ENCODE assay signal across 8 mouse cellular contexts in the genomic region with DNA sequence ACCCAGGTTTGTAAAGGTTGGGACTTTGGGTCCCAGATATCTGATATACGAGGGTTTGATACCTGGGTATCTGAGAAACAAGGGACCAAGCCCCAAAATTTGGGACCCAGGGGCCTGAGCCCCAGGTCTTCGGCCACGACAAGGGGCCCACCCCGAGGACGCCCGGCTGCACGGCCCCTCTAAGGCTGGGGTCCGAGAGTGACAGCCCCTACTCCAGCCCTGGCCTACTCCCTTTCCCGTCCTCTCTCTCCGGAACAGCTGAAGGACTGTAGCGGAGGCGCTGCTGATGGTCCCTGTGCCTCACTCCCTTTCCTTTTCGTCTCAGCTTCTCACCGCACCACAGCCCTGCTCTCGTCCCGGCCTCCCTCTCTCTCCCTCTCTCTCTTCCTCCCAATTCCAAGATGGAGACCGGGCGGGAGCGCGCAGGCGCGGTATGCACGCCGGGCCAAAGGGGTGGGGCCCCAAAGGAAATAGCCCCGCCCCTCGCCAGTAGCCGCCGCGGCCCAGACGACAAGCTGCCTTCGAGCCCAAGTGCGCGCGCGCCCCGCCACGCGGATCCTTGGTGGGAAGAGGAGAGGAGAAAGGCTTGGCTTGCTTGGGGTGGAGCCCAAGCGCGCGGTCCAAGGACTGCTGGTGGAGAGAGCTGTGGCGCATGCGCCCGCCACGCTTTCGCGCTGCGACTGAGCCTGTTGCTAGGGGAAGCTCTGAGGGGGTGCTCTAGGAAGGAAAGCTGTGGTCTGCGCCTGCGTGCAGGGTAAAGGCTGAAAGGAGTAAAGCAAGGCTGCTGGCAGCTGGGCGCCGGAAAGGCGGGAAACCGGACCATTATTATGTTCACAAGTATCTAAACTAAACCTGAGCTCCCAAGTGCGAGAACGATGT. TPM values are rescaled to one million over a fixed set of nuclear protein-coding genes. Genes with fewer than 3 reads are reported as not detected.
DNase-seq lines count a peak whose midpoint lies in the region; ATAC-seq lines count a peak whose summit lies in the region.

TSS of gene Taok2 (minus strand) at position 418 of the 879 bp plus-strand sequence.

- H3K9ac ChIP-seq in forebrain, embryonic 11.5 days (ENCODE audit: low read length): peak within 1 kb of the TSS; percentile 89
- peak within 1 kb of the TSS; percentile 94 for H3K9ac ChIP-seq in heart, embryonic 16.5 days (ENCODE audit: low read length)
- peak within 1 kb of the TSS; percentile 92 for H3K9ac ChIP-seq in liver, embryonic 15.5 days
- peak within 1 kb of the TSS; percentile 87 for H3K9ac ChIP-seq in neural tube, embryonic 12.5 days

- ATAC-seq in forebrain, embryonic 11.5 days (replicated peaks; ENCODE audit: low FRiP score): peak; percentile 98
- peak; percentile 96 for ATAC-seq in heart, embryonic 16.5 days (replicated peaks; ENCODE audit: extremely low read depth, insufficient read depth, low FRiP score)
- ATAC-seq in liver, embryonic 15.5 days (ENCODE audit: insufficient read depth): peak; percentile 96
- peak; percentile 96 for ATAC-seq in neural tube, embryonic 12.5 days (ENCODE audit: low FRiP score, low read depth)

- H3K9me3 ChIP-seq in forebrain, embryonic 11.5 days (ENCODE audit: control insufficient read depth, low read length): no peaks in the 10 kb centered on the region
- H3K9me3 ChIP-seq in heart, embryonic 16.5 days (replicated peaks; ENCODE audit: control insufficient read depth, low read length): no peaks in the 10 kb centered on the region
- H3K9me3 ChIP-seq in liver, embryonic 15.5 days (replicated peaks): no peaks in the 10 kb centered on the region
- no peaks in the 10 kb centered on the region for H3K9me3 ChIP-seq in neural tube, embryonic 12.5 days

- peak; percentile 89 to 91 for DNase-seq in CD8-positive naive resting alpha-beta T cell, adult 2 months (ENCODE audit: low read depth in 2 of 2, low spot score in 2 of 2)
- DNase-seq in c-Kit-positive CD71-negative TER-119-negative erythroid progenitor cells, embryonic 14.5 days (ENCODE audit: low read depth): peak; percentile 94
- peak; percentile 100 for DNase-seq in forebrain, embryonic 11.5 days (ENCODE audit: low spot score)
- peak; percentile 99 for DNase-seq in kidney, postnatal 36 days
- DNase-seq in telencephalon, adult 2 months (ENCODE audit: low read depth, low spot score): peak; percentile 98

- peak within 1 kb of the TSS; percentile 78 for H3K4me3 ChIP-seq in forebrain, embryonic 11.5 days (ENCODE audit: low read depth, low read length)
- H3K4me3 ChIP-seq in heart, embryonic 16.5 days (ENCODE audit: low read length): peak within 1 kb of the TSS; percentile 91
- peak within 1 kb of the TSS; percentile 91 for H3K4me3 ChIP-seq in liver, embryonic 15.5 days (replicated peaks)
- H3K4me3 ChIP-seq in neural tube, embryonic 12.5 days: peak within 1 kb of the TSS; percentile 74

- peaks cover 3% of the 10 kb centered on the region; the same call in 1 of the 2 replicates for H3K36me3 ChIP-seq in forebrain, embryonic 11.5 days (ENCODE audit: control insufficient read depth, insufficient read depth, low read length)
- peaks cover 8% of the 10 kb centered on the region for H3K36me3 ChIP-seq in heart, embryonic 16.5 days (ENCODE audit: control insufficient read depth, insufficient read depth)
- H3K36me3 ChIP-seq in liver, embryonic 15.5 days (replicated peaks): peaks cover 16% of the 10 kb centered on the region
- peaks cover 11% of the 10 kb centered on the region for H3K36me3 ChIP-seq in neural tube, embryonic 12.5 days

- WGBS in forebrain, embryonic 11.5 days: under 1% methylated on average over 55 of the region's 56 CpGs
- WGBS in heart, embryonic 16.5 days: under 1% methylated on average over 56 of the region's 56 CpGs
- WGBS in liver, embryonic 15.5 days (ENCODE audit: insufficient replicate concordance): under 1% methylated on average over 56 of the region's 56 CpGs
- WGBS in neural tube, embryonic 12.5 days: under 1% methylated on average over 56 of the region's 56 CpGs

- peak within 1 kb of the TSS; percentile 100 for H3K4me2 ChIP-seq in forebrain, embryonic 11.5 days (ENCODE audit: low read depth, low read length, severe bottlenecking)
- H3K4me2 ChIP-seq in heart, embryonic 16.5 days (ENCODE audit: low read depth, low read length): peak within 1 kb of the TSS; percentile 97
- peak within 1 kb of the TSS; percentile 91 for H3K4me2 ChIP-seq in liver, embryonic 15.5 days
- peak within 1 kb of the TSS; percentile 100 for H3K4me2 ChIP-seq in neural tube, embryonic 12.5 days (replicated peaks)

- peak within 1 kb of the TSS; percentile 85 for H3K27ac ChIP-seq in forebrain, embryonic 11.5 days (ENCODE audit: low read depth, low read length)
- H3K27ac ChIP-seq in heart, embryonic 16.5 days (ENCODE audit: low read length): peak within 1 kb of the TSS; percentile 97
- H3K27ac ChIP-seq in liver, embryonic 15.5 days (replicated peaks): peak within 1 kb of the TSS; percentile 92
- H3K27ac ChIP-seq in neural tube, embryonic 12.5 days: peak within 1 kb of the TSS; percentile 90

- H3K4me1 ChIP-seq in forebrain, embryonic 11.5 days (replicated peaks; ENCODE audit: control insufficient read depth, insufficient read depth, low read length): peaks cover 15% of the 10 kb centered on the region
- peaks cover 20% of the 10 kb centered on the region for H3K4me1 ChIP-seq in heart, embryonic 16.5 days (ENCODE audit: control insufficient read depth, insufficient read depth, low read length)
- peaks cover 51% of the 10 kb centered on the region for H3K4me1 ChIP-seq in liver, embryonic 15.5 days (replicated peaks)
- H3K4me1 ChIP-seq in neural tube, embryonic 12.5 days: peaks cover 27% of the 10 kb centered on the region

- no peaks in the 10 kb centered on the region for H3K27me3 ChIP-seq in forebrain, embryonic 11.5 days (ENCODE audit: control insufficient read depth, insufficient read depth, low read length)
- H3K27me3 ChIP-seq in heart, embryonic 16.5 days (ENCODE audit: control insufficient read depth, insufficient read depth, low read length): no peaks in the 10 kb centered on the region
- H3K27me3 ChIP-seq in liver, embryonic 15.5 days: no peaks in the 10 kb centered on the region
- H3K27me3 ChIP-seq in neural tube, embryonic 12.5 days (replicated peaks): no peaks in the 10 kb centered on the region

RNA-seq across cellular contexts. Expression of gene Taok2, which starts in this region (rescaled TPM):
- 43.4 and 44.8 TPM in 2 replicates for polyA plus RNA-seq in forebrain, embryonic 11.5 days (2014; fragmentation: Nextera tagmentation; extraction: Ambion mirVana)
- polyA plus RNA-seq in heart, embryonic 16.5 days (2015; fragmentation: Nextera tagmentation; extraction: Ambion mirVana): 31.1 and 35.4 TPM in 2 replicates
- polyA plus RNA-seq in liver, embryonic 15.5 days (2015; fragmentation: Nextera tagmentation; extraction: Ambion mirVana): 11.3 and 12.9 TPM in 2 replicates
- polyA plus RNA-seq in neural tube, embryonic 12.5 days (2016; fragmentation: Nextera tagmentation; extraction: Ambion mirVana): 57.5 and 59.1 TPM in 2 replicates

Comparison
In these comparisons a context has a peak if more than half of its experiments do, and no peak if none do; other contexts are left out.
1. Peak in every context shown above with its lines: DNase-seq, ATAC-seq, H3K4me3 ChIP-seq and H3K27ac ChIP-seq.